Mouse (Mus musculus): ENCODE results near the gene Kif24. TPM values are rescaled to one million over a fixed set of nuclear protein-coding genes. Genes with fewer than 3 reads are reported as not detected.

Gene Kif24
- polyA plus RNA-seq (2015; fragmentation: Nextera tagmentation; extraction: Ambion mirVana) = 2.3 and 2.8 TPM in 2 replicates

GRCm38 (mm10) chr4:41464345-41465286 lies at the start of gene Kif24, which contains the start of gene Nudt2:
Gene Kif24, minus strand, starts transcription at chr4:41464887.
Gene Nudt2, plus strand, starts transcription at chr4:41465151.
- peaks cover 25% of the 10 kb centered on the region for H3K4me1 ChIP-seq (replicated peaks)
- H3K4me3 ChIP-seq = peak within 1 kb of the TSS; percentile 63
- no peaks in the 10 kb centered on the region for H3K36me3 ChIP-seq
- under 1% methylated on average over 70 of the region's 70 CpGs for WGBS
- peak; percentile 99 for ATAC-seq (ENCODE audit: low read depth)
- no peaks in the 10 kb centered on the region for H3K9me3 ChIP-seq
- H3K27me3 ChIP-seq = no peaks in the 10 kb centered on the region
- peak within 1 kb of the TSS; percentile 69 for H3K27ac ChIP-seq (replicated peaks)
- peak within 1 kb of the TSS; percentile 79 for H3K9ac ChIP-seq
- H3K4me2 ChIP-seq = peak within 1 kb of the TSS; percentile 64

DNA sequence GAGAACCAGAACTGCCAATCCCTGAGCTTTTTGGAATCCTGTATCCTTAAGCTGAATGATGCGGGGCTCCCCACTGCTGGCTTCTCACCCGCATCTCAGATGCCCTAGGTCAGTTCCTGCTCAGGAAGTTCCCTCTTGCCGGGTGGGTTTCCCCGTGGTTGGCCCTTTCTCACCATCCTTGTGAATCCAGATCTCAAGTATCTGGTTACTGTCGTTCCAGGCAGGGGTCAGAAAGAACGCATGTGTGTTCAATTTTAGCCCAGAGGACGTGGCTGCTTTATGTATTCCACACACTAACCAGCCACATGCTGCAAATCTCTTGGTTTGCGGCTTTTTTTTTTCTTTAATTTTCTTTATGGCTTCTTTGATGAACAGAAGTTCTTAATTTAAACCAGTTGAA lies 49.0 kb upstream of the Kif24 start:
- WGBS = 30% methylated on average over 8 of the region's 8 CpGs
- H3K27ac ChIP-seq (replicated peaks) = peak overlapping the region; percentile 6; the same call in 1 of the 2 replicates
- H3K27me3 ChIP-seq = peaks cover 6% of the 10 kb centered on the region
- peaks cover 9% of the 10 kb centered on the region for H3K4me1 ChIP-seq (replicated peaks)
- H3K9ac ChIP-seq = 0 out of 2 replicates have a peak overlapping the region, but pooled peaks have one; percentile 17
- H3K9me3 ChIP-seq = no peaks in the 10 kb centered on the region
- no peak overlapping the region for H3K4me3 ChIP-seq
- peaks cover 7% of the 10 kb centered on the region for H3K36me3 ChIP-seq
- no peak for ATAC-seq (ENCODE audit: low read depth)
- no peak overlapping the region for H3K4me2 ChIP-seq

GRCm38 (mm10) chr4:41513309-41513708 lies 48.6 kb upstream of the Kif24 start:
- H3K4me2 ChIP-seq = no peak overlapping the region
- 32% methylated on average over 4 of the region's 4 CpGs for WGBS
- H3K9me3 ChIP-seq = no peaks in the 10 kb centered on the region

DNA sequence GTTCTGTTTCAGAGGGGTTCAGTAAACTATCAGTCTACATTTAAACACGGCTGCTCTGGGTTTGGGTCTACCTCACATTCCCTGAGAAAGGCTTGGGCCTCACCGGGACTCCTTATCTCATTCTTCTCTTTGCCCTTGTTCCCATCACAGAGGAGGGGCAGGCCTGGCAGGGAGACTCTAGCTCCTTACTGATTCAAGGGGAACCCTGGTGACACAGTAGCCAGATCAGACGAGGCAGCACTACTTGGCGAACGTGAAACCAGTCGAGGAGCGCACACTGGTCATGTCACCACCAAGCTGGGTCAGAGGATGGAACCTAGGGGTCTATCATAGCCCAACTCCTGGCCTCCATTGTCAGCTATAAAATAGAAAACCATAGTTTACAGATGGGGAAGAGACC lies 43.3 kb upstream of the Kif24 start:
- no peak overlapping the region for H3K9ac ChIP-seq
- peak overlapping the region; percentile 78 for H3K4me2 ChIP-seq
- H3K4me1 ChIP-seq (replicated peaks) = peaks cover 19% of the 10 kb centered on the region
- no peak overlapping the region for H3K4me3 ChIP-seq
- 44% methylated on average over 7 of the region's 7 CpGs for WGBS
- no peak for ATAC-seq (ENCODE audit: low read depth)
- peaks cover 20% of the 10 kb centered on the region for H3K27me3 ChIP-seq
- H3K9me3 ChIP-seq = no peaks in the 10 kb centered on the region
- no peaks in the 10 kb centered on the region for H3K36me3 ChIP-seq
- H3K27ac ChIP-seq (replicated peaks) = no peak overlapping the region

More at GRCm38 (mm10) chr4:41513309-41513708, 48.6 kb upstream of the Kif24 start:
- ATAC-seq (ENCODE audit: low read depth) = 0 out of 2 replicates have a peak, but pooled peaks have one; percentile 23
- peaks cover 9% of the 10 kb centered on the region for H3K4me1 ChIP-seq (replicated peaks)
- peaks cover 10% of the 10 kb centered on the region for H3K27me3 ChIP-seq
- peaks cover 3% of the 10 kb centered on the region for H3K36me3 ChIP-seq
- peak overlapping the region; percentile 6; the same call in 1 of the 2 replicates for H3K27ac ChIP-seq (replicated peaks)
- H3K4me3 ChIP-seq = no peak overlapping the region
- H3K9ac ChIP-seq = 0 out of 2 replicates have a peak overlapping the region, but pooled peaks have one; percentile 17

- peak; percentile 6 for ATAC-seq (ENCODE audit: low read depth)
- Histone ChIP-seq H3K36me3 (no peaks in the 10 kb centered on the region), H3K9ac (peak overlapping the region; percentile 81), H3K4me2 (peak overlapping the region; percentile 78), H3K27ac (replicated peaks) (peak overlapping the region; percentile 63), H3K4me3 (peak overlapping the region; percentile 50), H3K27me3 (peaks cover 24% of the 10 kb centered on the region), H3K4me1 (replicated peaks) (peaks cover 25% of the 10 kb centered on the region), H3K9me3 (no peaks in the 10 kb centered on the region)
- WGBS = 1% methylated on average over 22 of the region's 22 CpGs
Observed at GRCm38 (mm10) chr4:41507326-41507924, 42.7 kb upstream of the Kif24 start.

GRCm38 (mm10) chr4:41506906-41507305 lies 42.2 kb upstream of the Kif24 start:
- Histone ChIP-seq H3K4me2 (peak overlapping the region; percentile 78), H3K9ac (peak overlapping the region; percentile 81), H3K27me3 (peaks cover 29% of the 10 kb centered on the region), H3K27ac (replicated peaks) (peak overlapping the region; percentile 63), H3K4me1 (replicated peaks) (peaks cover 30% of the 10 kb centered on the region), H3K36me3 (no peaks in the 10 kb centered on the region), H3K4me3 (peak overlapping the region; percentile 50), H3K9me3 (no peaks in the 10 kb centered on the region)
- peak; percentile 80 for ATAC-seq (ENCODE audit: low read depth)
- under 1% methylated on average over 29 of the region's 29 CpGs for WGBS

GRCm38 (mm10) chr4:41506156-41506555 lies 41.5 kb upstream of the Kif24 start:
- Histone ChIP-seq H3K4me1 (replicated peaks) (peaks cover 34% of the 10 kb centered on the region), H3K9ac (no peak overlapping the region), H3K9me3 (no peaks in the 10 kb centered on the region), H3K27ac (replicated peaks) (peak overlapping the region; percentile 63; the same call in 1 of the 2 replicates), H3K27me3 (peaks cover 33% of the 10 kb centered on the region), H3K4me2 (peak overlapping the region; percentile 78), H3K36me3 (no peaks in the 10 kb centered on the region), H3K4me3 (no peak overlapping the region)
- ATAC-seq (ENCODE audit: low read depth) = no peak
- WGBS = 12% methylated on average over 13 of the region's 13 CpGs

- no peak for ATAC-seq (ENCODE audit: low read depth)
- H3K4me1 ChIP-seq (replicated peaks) = peaks cover 34% of the 10 kb centered on the region
- WGBS = 56% methylated on average over 11 of the region's 11 CpGs
Observed at GRCm38 (mm10) chr4:41505131-41505551, 40.5 kb upstream of the Kif24 start.

DNA sequence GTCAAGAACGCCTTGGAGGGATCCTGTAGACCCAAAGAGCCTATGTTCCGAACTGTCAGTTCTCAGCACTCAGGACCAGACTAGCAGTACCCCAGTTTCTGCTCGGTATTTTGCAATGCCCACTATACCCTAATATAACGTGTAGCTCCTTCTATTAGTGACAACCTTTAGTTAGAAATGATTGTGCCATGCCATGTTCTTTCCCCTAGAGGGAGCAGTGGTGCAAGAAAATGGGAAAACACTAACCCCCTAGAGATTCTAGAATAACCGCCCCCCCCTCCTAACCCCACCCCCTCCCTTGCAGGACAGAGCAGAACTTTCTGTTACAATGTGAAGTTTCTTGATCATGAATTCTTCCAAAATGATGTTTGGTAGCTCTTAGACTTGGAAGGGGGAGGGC lies 39.6 kb upstream of the Kif24 start:
- Histone ChIP-seq H3K27me3 (peaks cover 51% of the 10 kb centered on the region), H3K4me2 (no peak overlapping the region), H3K9ac (no peak overlapping the region), H3K4me3 (no peak overlapping the region), H3K4me1 (replicated peaks) (peaks cover 35% of the 10 kb centered on the region), H3K36me3 (no peaks in the 10 kb centered on the region), H3K9me3 (no peaks in the 10 kb centered on the region), H3K27ac (replicated peaks) (no peak overlapping the region)
- WGBS = 67% methylated on average over 5 of the region's 5 CpGs
- ATAC-seq (ENCODE audit: low read depth) = no peak

More at GRCm38 (mm10) chr4:41505131-41505551, 40.5 kb upstream of the Kif24 start:
- Histone ChIP-seq H3K9me3 (no peaks in the 10 kb centered on the region), H3K27ac (replicated peaks) (no peak overlapping the region), H3K4me2 (no peak overlapping the region), H3K27me3 (peaks cover 43% of the 10 kb centered on the region), H3K36me3 (no peaks in the 10 kb centered on the region), H3K9ac (no peak overlapping the region), H3K4me3 (no peak overlapping the region)

GRCm38 (mm10) chr4:41502986-41503412 lies 38.3 kb upstream of the Kif24 start, which contains the start of gene AI464131:
Gene AI464131, minus strand, starts transcription at chr4:41503076.
- H3K27me3 ChIP-seq = peaks cover 55% of the 10 kb centered on the region
- peaks cover 48% of the 10 kb centered on the region for H3K4me1 ChIP-seq (replicated peaks)
- under 1% methylated on average over 18 of the region's 18 CpGs for WGBS
- no peaks in the 10 kb centered on the region for H3K36me3 ChIP-seq
- peak within 1 kb of the TSS; percentile 61 for H3K9ac ChIP-seq
- ATAC-seq (ENCODE audit: low read depth) = peak; percentile 87
- H3K4me3 ChIP-seq = peak within 1 kb of the TSS; percentile 36
- peak within 1 kb of the TSS; percentile 62 for H3K4me2 ChIP-seq
- H3K9me3 ChIP-seq = no peaks in the 10 kb centered on the region
- H3K27ac ChIP-seq (replicated peaks) = no peak within 1 kb of the TSS

GRCm38 (mm10) chr4:41502171-41502940 lies 37.7 kb upstream of the Kif24 start:
- no peak overlapping the region for H3K27ac ChIP-seq (replicated peaks)
- H3K9ac ChIP-seq = peak overlapping the region; percentile 61
- peaks cover 60% of the 10 kb centered on the region for H3K27me3 ChIP-seq
- peak overlapping the region; percentile 36 for H3K4me3 ChIP-seq
- WGBS = 5% methylated on average over 20 of the region's 20 CpGs
- peak; percentile 20; the same call in 1 of the 2 replicates for ATAC-seq (ENCODE audit: low read depth)
- no peaks in the 10 kb centered on the region for H3K9me3 ChIP-seq
- peaks cover 48% of the 10 kb centered on the region for H3K4me1 ChIP-seq (replicated peaks)
- no peaks in the 10 kb centered on the region for H3K36me3 ChIP-seq
- peak overlapping the region; percentile 62 for H3K4me2 ChIP-seq
